Mouse (Mus musculus) CD4-positive helper T cell, adult 2 months (primary cell): ENCODE data around the gene Mospd3.

ENCODE experiments used
- DNase-seq: peaks from one replicate; pipeline ENCODE4 v3.0.0-alpha.2; 2012; ENCODE audit warnings: low read depth, missing footprints, low spot score

Mospd3 gene

DNA sequence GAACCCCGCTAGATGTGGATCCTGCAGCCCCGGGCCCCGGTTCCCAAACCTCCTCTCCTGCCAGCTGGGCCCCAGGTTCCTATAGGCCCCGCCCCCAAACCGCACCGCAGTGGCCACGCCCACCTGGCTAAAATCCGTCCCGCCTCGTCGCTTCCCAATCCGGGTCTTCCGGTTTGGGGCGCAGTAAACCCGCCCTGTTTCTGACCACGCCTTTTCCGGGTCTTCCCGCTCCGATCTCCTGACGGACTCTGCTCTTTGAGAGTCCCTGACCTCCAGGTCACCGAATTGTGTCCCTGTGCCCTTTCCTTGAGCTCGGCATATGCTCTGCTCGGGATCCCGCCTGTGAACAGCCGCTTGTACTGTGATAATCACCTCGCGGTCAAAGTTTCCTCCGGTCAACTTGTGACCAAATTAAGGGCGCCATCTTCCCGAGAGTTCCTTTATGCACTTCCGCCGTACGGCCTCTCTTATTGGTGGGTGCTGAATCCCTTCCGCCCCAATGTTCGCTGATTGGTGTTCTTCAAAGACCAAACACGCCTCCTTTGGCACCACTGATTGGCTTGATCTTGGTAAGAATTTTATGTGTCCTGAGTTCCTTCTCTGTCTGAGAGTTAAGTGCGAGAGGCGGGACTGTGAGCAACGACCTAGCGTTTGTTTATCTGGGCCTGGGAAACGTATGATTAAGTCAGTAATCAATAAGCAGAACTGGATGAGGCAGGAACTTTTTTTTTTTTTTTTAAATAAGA is at the start of gene Mospd3:
Mospd3 (minus strand) TSS at position 440 of the 746 bp plus-strand sequence.
- DNase-seq: peak; percentile 98

GRCm38 (mm10) chr5:137649669-137650571 is 49.1 kb upstream of the Mospd3 start:
- no peak for DNase-seq

GRCm38 (mm10) chr5:137649251-137649650 is 48.4 kb upstream of the Mospd3 start:
- no peak for DNase-seq

GRCm38 (mm10) chr5:137647827-137648601 is 47.2 kb upstream of the Mospd3 start:
- peak; percentile 72 for DNase-seq

GRCm38 (mm10) chr5:137645652-137646091 is 44.8 kb upstream of the Mospd3 start, which contains the start of gene Irs3:
Gene Irs3, minus strand, starts transcription at chr5:137645714.
- DNase-seq: peak; percentile 23

DNA sequence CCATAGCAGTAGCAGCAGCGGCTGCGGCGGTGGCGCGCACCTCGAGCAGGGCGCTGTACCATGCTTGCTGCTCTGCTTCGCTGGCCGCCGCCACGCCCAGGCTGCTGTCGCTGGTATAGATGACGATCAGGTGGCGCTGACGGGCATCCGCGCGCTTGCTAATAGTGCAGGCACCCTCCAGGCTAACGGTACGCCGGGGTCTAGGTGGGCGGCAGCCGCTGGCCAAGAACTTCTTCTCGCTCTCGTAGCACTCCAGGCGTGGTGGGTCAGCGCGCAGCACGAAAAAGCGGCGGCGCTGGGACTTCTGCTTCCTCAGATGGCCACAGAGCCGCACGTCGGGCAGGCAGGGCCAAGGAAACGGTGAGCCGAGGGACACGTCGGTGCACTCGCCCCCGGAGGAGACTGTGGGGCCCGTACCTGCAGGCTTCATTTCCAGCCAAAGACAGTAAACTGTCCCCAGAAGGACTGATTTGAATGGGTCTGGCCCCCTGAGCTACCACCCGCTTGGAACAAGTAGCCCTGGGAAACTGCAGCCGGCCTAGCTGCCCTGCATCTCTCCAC is 44.3 kb upstream of the Mospd3 start:
- peak; percentile 60 for DNase-seq

GRCm38 (mm10) chr5:137644484-137644883 is 43.6 kb upstream of the Mospd3 start:
- DNase-seq: no peak

DNA sequence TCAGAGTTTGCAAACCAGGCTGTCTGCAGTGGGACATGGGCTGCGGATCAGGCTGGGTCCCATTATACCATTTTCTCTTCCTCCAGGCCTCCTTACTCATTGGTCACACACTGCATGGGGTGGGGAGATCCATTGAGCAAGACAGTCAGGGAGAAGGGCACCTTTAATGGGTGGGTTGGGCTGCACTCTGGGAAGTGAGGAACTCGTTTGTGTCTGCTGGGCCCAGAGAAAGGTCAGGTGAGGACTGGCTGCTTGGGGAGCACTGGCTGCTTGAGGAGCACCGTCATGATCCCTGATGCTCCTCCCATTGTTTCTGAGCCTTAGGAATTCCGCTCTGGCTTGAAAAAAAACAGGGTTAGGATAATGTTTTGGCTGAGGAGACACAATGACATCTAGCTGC is 42.0 kb upstream of the Mospd3 start:
- DNase-seq: no peak

- DNase-seq: peak; percentile 38
Observed at GRCm38 (mm10) chr5:137641054-137641453, 40.2 kb upstream of the Mospd3 start, which contains the start of gene Sap25. Gene Sap25, plus strand, starts transcription at chr5:137641334.

- DNase-seq: no peak
Observed at GRCm38 (mm10) chr5:137639472-137639871, 38.6 kb upstream of the Mospd3 start.

- DNase-seq: no peak
Observed at GRCm38 (mm10) chr5:137633397-137634084, 32.7 kb upstream of the Mospd3 start.

- peak; percentile 47 for DNase-seq
Observed at GRCm38 (mm10) chr5:137631591-137631990, 30.7 kb upstream of the Mospd3 start.

- peak; percentile 86 for DNase-seq
Observed at GRCm38 (mm10) chr5:137631171-137631570, 30.3 kb upstream of the Mospd3 start.

GRCm38 (mm10) chr5:137630602-137631001 is 29.7 kb upstream of the Mospd3 start:
- no peak for DNase-seq

- DNase-seq: peak; percentile 47
Observed at GRCm38 (mm10) chr5:137629906-137630545, 29.2 kb upstream of the Mospd3 start.

- no peak for DNase-seq
Observed at GRCm38 (mm10) chr5:137629306-137629721, 28.5 kb upstream of the Mospd3 start.

DNA sequence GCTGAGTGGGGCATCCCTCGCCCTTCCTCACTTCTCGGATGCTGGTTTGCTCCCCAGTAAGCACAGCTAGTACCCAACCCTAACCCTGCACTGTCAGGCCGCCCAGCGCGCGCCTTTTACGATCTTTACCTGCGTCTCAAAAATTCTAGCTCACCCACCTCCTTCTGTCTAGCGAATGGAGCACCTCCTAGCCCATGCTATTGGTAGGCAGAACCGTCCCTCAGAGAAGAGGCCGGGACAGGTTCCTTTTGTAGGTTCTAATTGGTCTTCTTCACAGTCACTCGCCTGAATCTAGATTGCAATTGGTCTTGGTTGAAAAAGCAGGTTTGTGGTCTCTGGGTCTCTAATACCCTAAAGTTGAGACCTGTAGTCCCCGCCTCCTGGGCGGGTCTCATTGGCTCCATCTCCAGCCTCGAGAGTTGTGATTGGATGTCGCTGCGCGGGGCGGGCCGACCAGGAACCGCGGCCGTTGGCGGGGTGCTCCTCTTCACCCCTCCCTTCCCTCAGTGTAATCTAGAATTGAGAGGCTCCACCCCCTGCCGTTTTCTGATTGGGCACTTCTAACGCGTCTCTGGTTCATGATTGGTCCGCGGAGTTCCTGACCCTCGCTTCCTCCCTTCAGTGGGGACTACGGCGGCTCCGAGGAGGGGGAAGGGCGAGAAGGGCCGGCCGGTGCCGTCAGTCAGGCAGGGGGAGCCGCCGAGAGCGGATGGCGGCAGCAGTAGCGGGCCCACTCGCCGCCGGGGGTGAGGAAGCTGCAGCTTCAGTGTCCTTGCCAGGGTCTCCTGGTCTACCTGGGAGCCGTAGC is 27.8 kb upstream of the Mospd3 start, which contains the start of the genes Fbxo24, Lrch4 and Gm20605:
Fbxo24 (minus strand) TSS at position 505 of the 808 bp plus-strand sequence.
Lrch4 (plus strand) TSS at position 624 of the 808 bp plus-strand sequence.
Gm20605 (plus strand) TSS at position 678 of the 808 bp plus-strand sequence.
- DNase-seq: peak; percentile 100

DNA sequence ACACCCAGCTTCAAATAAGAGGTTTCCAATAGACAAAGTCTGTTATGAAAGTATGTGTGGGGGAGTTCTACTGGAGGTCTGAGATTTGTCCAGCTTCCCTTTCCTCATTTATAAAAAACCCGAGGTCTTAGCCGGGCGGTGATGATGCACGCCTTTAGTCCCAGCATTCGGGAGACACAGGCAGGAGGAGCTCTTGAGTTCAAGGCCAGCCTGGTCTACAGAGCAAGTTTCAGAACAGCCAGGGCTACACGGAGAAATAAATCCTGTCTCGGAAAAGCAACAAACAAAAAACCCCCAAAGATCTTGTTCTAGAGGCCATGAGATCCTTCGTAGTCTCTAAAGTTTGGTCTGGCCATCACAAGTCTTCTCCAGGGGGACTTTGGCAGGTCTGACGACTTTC is 27.1 kb upstream of the Mospd3 start:
- no peak for DNase-seq
